Mouse (Mus musculus): Measurements from ENCODE around the gene Pitpnm1. TPM values are rescaled to one million over a fixed set of nuclear protein-coding genes. Genes with fewer than 3 reads are reported as not detected.

The Pitpnm1 gene
- polyA plus RNA-seq, 1 experiment from 2014 or later: 10.9 TPM

GRCm38 (mm10) chr19:4087090-4087489 lies 12.7 kb upstream of the Pitpnm1 start:
- ATAC-seq (ENCODE audit: insufficient number of reproducible peaks, insufficient read depth, low FRiP score, low TSS enrichment): no peak
- no peak overlapping the region for H3K9ac ChIP-seq
- no peaks in the 10 kb centered on the region for H3K27me3 ChIP-seq
- no peaks in the 10 kb centered on the region for H3K36me3 ChIP-seq
- H3K9me3 ChIP-seq: no peaks in the 10 kb centered on the region
- 90% methylated on average over 5 of the region's 5 CpGs for WGBS
- no peaks in the 10 kb centered on the region for H3K4me1 ChIP-seq
- H3K27ac ChIP-seq: no peak overlapping the region
- H3K4me2 ChIP-seq (replicated peaks): no peak overlapping the region
- H3K4me3 ChIP-seq: no peak overlapping the region

- no peak overlapping the region for H3K4me2 ChIP-seq (replicated peaks)
- no peak for ATAC-seq (ENCODE audit: insufficient number of reproducible peaks, insufficient read depth, low FRiP score, low TSS enrichment)
- H3K36me3 ChIP-seq: no peaks in the 10 kb centered on the region
- no peaks in the 10 kb centered on the region for H3K4me1 ChIP-seq
- H3K4me3 ChIP-seq: no peak overlapping the region
- H3K27me3 ChIP-seq: no peaks in the 10 kb centered on the region
- H3K9me3 ChIP-seq: no peaks in the 10 kb centered on the region
- 49% methylated on average over 5 of the region's 5 CpGs for WGBS
- H3K9ac ChIP-seq: no peak overlapping the region
- H3K27ac ChIP-seq: no peak overlapping the region
These were observed 11.7 kb upstream of the Pitpnm1 start for GRCm38 (mm10) chr19:4088146-4088545.

- no peak overlapping the region for H3K27ac ChIP-seq
- no peak overlapping the region for H3K9ac ChIP-seq
- no peak for ATAC-seq (ENCODE audit: insufficient number of reproducible peaks, insufficient read depth, low FRiP score, low TSS enrichment)
- no peak overlapping the region for H3K4me2 ChIP-seq (replicated peaks)
- no peak overlapping the region for H3K4me3 ChIP-seq
- no peaks in the 10 kb centered on the region for H3K36me3 ChIP-seq
- H3K27me3 ChIP-seq: no peaks in the 10 kb centered on the region
- 86% methylated on average over 6 of the region's 6 CpGs for WGBS
- no peaks in the 10 kb centered on the region for H3K9me3 ChIP-seq
- no peaks in the 10 kb centered on the region for H3K4me1 ChIP-seq
These were observed 10.7 kb upstream of the Pitpnm1 start for GRCm38 (mm10) chr19:4089128-4089527.

GRCm38 (mm10) chr19:4090446-4090845 lies 9.4 kb upstream of the Pitpnm1 start:
- no peak overlapping the region for H3K4me3 ChIP-seq
- ATAC-seq (ENCODE audit: insufficient number of reproducible peaks, insufficient read depth, low FRiP score, low TSS enrichment): no peak
- H3K4me2 ChIP-seq (replicated peaks): no peak overlapping the region
- no peak overlapping the region for H3K27ac ChIP-seq
- no peaks in the 10 kb centered on the region for H3K4me1 ChIP-seq
- 94% methylated on average over 3 of the region's 3 CpGs for WGBS
- no peaks in the 10 kb centered on the region for H3K36me3 ChIP-seq
- no peak overlapping the region for H3K9ac ChIP-seq
- H3K9me3 ChIP-seq: no peaks in the 10 kb centered on the region
- no peaks in the 10 kb centered on the region for H3K27me3 ChIP-seq

- Histone ChIP-seq H3K9ac (no peak overlapping the region), H3K4me3 (no peak overlapping the region), H3K4me2 (replicated peaks) (no peak overlapping the region), H3K9me3 (no peaks in the 10 kb centered on the region), H3K4me1 (peaks cover 4% of the 10 kb centered on the region), H3K27me3 (no peaks in the 10 kb centered on the region), H3K36me3 (no peaks in the 10 kb centered on the region), H3K27ac (no peak overlapping the region)
- WGBS: 70% methylated on average over 2 of the region's 2 CpGs
- ATAC-seq (ENCODE audit: insufficient number of reproducible peaks, insufficient read depth, low FRiP score, low TSS enrichment): no peak
These were observed 8.4 kb upstream of the Pitpnm1 start for GRCm38 (mm10) chr19:4091383-4091782.

GRCm38 (mm10) chr19:4092750-4093149 lies 7.0 kb upstream of the Pitpnm1 start:
- Histone ChIP-seq H3K9ac (no peak overlapping the region), H3K36me3 (no peaks in the 10 kb centered on the region), H3K27ac (no peak overlapping the region), H3K4me3 (no peak overlapping the region), H3K9me3 (no peaks in the 10 kb centered on the region), H3K4me2 (replicated peaks) (no peak overlapping the region), H3K27me3 (no peaks in the 10 kb centered on the region), H3K4me1 (peaks cover 12% of the 10 kb centered on the region)
- WGBS: 91% methylated on average over 3 of the region's 3 CpGs
- ATAC-seq (ENCODE audit: insufficient number of reproducible peaks, insufficient read depth, low FRiP score, low TSS enrichment): no peak

GRCm38 (mm10) chr19:4093772-4094171 lies 6.0 kb upstream of the Pitpnm1 start:
- no peak overlapping the region for H3K27ac ChIP-seq
- H3K9me3 ChIP-seq: no peaks in the 10 kb centered on the region
- WGBS: 72% methylated on average over 7 of the region's 7 CpGs
- no peak overlapping the region for H3K4me3 ChIP-seq
- peaks cover 15% of the 10 kb centered on the region for H3K4me1 ChIP-seq
- H3K36me3 ChIP-seq: no peaks in the 10 kb centered on the region
- peaks cover 6% of the 10 kb centered on the region; the same call in 1 of the 2 replicates for H3K27me3 ChIP-seq
- no peak for ATAC-seq (ENCODE audit: insufficient number of reproducible peaks, insufficient read depth, low FRiP score, low TSS enrichment)
- H3K4me2 ChIP-seq (replicated peaks): no peak overlapping the region
- H3K9ac ChIP-seq: no peak overlapping the region

- no peak overlapping the region for H3K4me3 ChIP-seq
- no peak for ATAC-seq (ENCODE audit: insufficient number of reproducible peaks, insufficient read depth, low FRiP score, low TSS enrichment)
- H3K27ac ChIP-seq: no peak overlapping the region
- no peaks in the 10 kb centered on the region for H3K9me3 ChIP-seq
- H3K36me3 ChIP-seq: no peaks in the 10 kb centered on the region
- peaks cover 18% of the 10 kb centered on the region for H3K4me1 ChIP-seq
- 65% methylated on average over 3 of the region's 3 CpGs for WGBS
- H3K27me3 ChIP-seq: peaks cover 9% of the 10 kb centered on the region; the same call in 1 of the 2 replicates
- H3K4me2 ChIP-seq (replicated peaks): no peak overlapping the region
- H3K9ac ChIP-seq: no peak overlapping the region
These were observed 5.5 kb upstream of the Pitpnm1 start for GRCm38 (mm10) chr19:4094348-4094747.

- Histone ChIP-seq H3K36me3 (no peaks in the 10 kb centered on the region), H3K27me3 (peaks cover 12% of the 10 kb centered on the region; the same call in 1 of the 2 replicates), H3K27ac (no peak overlapping the region), H3K4me1 (peaks cover 22% of the 10 kb centered on the region), H3K4me2 (replicated peaks) (no peak overlapping the region), H3K9ac (no peak overlapping the region), H3K9me3 (no peaks in the 10 kb centered on the region), H3K4me3 (no peak overlapping the region)
- 73% methylated on average over 5 of the region's 5 CpGs for WGBS
- no peak for ATAC-seq (ENCODE audit: insufficient number of reproducible peaks, insufficient read depth, low FRiP score, low TSS enrichment)
These were observed 5.0 kb upstream of the Pitpnm1 start for GRCm38 (mm10) chr19:4094774-4095303.

GRCm38 (mm10) chr19:4095802-4096201 lies 4.0 kb upstream of the Pitpnm1 start:
- no peak overlapping the region for H3K9ac ChIP-seq
- WGBS: 65% methylated on average over 3 of the region's 3 CpGs
- H3K9me3 ChIP-seq: no peaks in the 10 kb centered on the region
- no peaks in the 10 kb centered on the region for H3K36me3 ChIP-seq
- no peak overlapping the region for H3K4me2 ChIP-seq (replicated peaks)
- H3K4me3 ChIP-seq: no peak overlapping the region
- H3K4me1 ChIP-seq: peaks cover 27% of the 10 kb centered on the region
- ATAC-seq (ENCODE audit: insufficient number of reproducible peaks, insufficient read depth, low FRiP score, low TSS enrichment): no peak
- no peak overlapping the region for H3K27ac ChIP-seq
- peaks cover 22% of the 10 kb centered on the region for H3K27me3 ChIP-seq

GRCm38 (mm10) chr19:4096642-4097440 lies 3.0 kb upstream of the Pitpnm1 start, which contains the start of gene Cdk2ap2:
Cdk2ap2 (plus strand) TSS chr19:4097182.
- Histone ChIP-seq H3K27me3 (peaks cover 33% of the 10 kb centered on the region), H3K9ac (peak within 1 kb of the TSS; percentile 53), H3K9me3 (no peaks in the 10 kb centered on the region), H3K4me3 (peak within 1 kb of the TSS; percentile 62), H3K36me3 (no peaks in the 10 kb centered on the region), H3K4me1 (peaks cover 35% of the 10 kb centered on the region), H3K4me2 (replicated peaks) (peak within 1 kb of the TSS; percentile 72), H3K27ac (peak within 1 kb of the TSS; percentile 77)
- peak; percentile 92 for ATAC-seq (ENCODE audit: insufficient number of reproducible peaks, insufficient read depth, low FRiP score, low TSS enrichment)
- WGBS: under 1% methylated on average over 65 of the region's 65 CpGs

GRCm38 (mm10) chr19:4097441-4097825 lies 2.4 kb upstream of the Pitpnm1 start:
- WGBS: 2% methylated on average over 21 of the region's 21 CpGs
- peak overlapping the region; percentile 62 for H3K4me3 ChIP-seq
- H3K36me3 ChIP-seq: no peaks in the 10 kb centered on the region
- H3K4me2 ChIP-seq (replicated peaks): peak overlapping the region; percentile 72
- H3K27ac ChIP-seq: peak overlapping the region; percentile 69
- H3K4me1 ChIP-seq: peaks cover 35% of the 10 kb centered on the region
- no peaks in the 10 kb centered on the region for H3K9me3 ChIP-seq
- peak overlapping the region; percentile 53 for H3K9ac ChIP-seq
- ATAC-seq (ENCODE audit: insufficient number of reproducible peaks, insufficient read depth, low FRiP score, low TSS enrichment): no peak
- peaks cover 38% of the 10 kb centered on the region for H3K27me3 ChIP-seq

All from embryonic facial prominence, embryonic 12.5 days (tissue).